Mouse (Mus musculus): ENCODE measurements around the gene Epha4.

Gene Epha4

GRCm38 (mm10) chr1:77338346-77338745, 176.5 kb downstream of the Epha4 start:
- in situ Hi-C loops (cut with MboI; ENCODE audit: low sequenced_read_pairs), result no loop called here

GRCm38 (mm10) chr1:77336937-77337336, 178.0 kb downstream of the Epha4 start:
- in situ Hi-C loops (cut with MboI; ENCODE audit: low sequenced_read_pairs), result no loop called here

GRCm38 (mm10) chr1:77318597-77319127, 196.2 kb downstream of the Epha4 start:
- in situ Hi-C loops (cut with MboI; ENCODE audit: low sequenced_read_pairs), result no loop called here
